Mouse (Mus musculus): ENCODE data around the gene Acbd3.

DNA sequence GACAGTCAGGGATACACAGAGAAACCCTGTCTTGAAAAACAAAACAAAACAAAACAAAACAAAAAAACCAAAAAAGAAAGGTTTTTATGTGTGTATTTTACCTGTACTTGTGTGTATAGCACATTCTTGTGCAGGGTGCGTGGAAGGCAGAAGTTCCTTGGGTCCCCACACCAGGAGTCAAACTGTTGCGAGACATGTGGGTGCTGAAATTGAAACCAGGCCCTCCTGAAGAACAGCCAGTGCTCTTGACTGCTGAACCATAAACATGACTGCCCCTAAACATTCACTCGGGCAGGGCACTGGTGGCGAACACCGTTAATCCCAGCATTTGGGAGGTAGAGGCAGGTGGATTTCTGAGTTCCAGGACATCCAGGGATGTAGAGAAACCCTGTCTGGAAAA is 74.2 kb downstream of the Acbd3 start:
- TF ChIP-seq CTCF (IDR thresholded peaks at IDR 0.05; ENCODE audit: extremely low read depth, insufficient read depth, insufficient read length, insufficient replicate concordance) (no peak), POLR2A (IDR thresholded peaks at IDR 0.05; ENCODE audit: low read depth, low read length) (no peak)

Measured in spleen, adult 2 months (tissue).